Mouse (Mus musculus) retina, embryonic 14.5 days (tissue): ENCODE results near the gene Rnf4.

Experiments used
- DNase-seq: peaks from one replicate; pipeline ENCODE4 v3.0.0-alpha.2; 2015; ENCODE audit warnings: low spot score

The Rnf4 gene

DNA sequence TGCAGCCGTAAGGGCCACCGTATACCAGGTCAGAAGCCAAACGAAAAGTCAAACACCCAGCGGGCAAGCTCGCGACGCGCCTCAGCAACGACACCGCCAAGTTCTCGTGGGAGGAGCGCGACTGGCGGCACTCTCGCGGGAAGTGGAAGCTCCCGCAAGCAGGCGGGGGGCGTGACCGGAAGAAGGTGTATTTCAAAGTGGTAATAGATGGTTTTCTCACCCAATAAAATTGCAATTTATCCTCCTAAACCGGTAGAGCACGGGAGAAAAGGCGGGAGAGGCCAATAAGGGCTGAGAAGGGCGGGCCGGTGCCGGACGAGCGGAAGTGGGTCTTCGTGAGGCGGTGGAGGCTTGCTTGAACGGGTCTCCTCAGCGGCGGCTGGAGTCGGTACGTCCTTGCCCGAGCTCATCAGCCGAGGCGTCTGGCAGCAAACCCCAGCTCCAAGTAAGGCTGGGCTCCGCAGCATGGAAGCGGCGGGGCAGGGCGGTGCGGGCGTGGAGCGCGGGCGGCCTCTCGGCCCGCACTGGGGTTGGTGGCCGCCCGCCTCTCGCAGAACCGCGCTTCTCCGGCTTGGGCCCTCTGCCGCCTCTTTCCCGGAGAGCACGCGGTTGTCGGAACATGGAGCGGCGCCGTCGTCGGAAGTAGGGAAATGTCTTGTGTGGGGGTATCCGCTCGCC is at the start of gene Rnf4:
Gene Rnf4, plus strand, starts transcription at position 193 of the 678 bp plus-strand sequence.
- peak; percentile 99 for DNase-seq

DNA sequence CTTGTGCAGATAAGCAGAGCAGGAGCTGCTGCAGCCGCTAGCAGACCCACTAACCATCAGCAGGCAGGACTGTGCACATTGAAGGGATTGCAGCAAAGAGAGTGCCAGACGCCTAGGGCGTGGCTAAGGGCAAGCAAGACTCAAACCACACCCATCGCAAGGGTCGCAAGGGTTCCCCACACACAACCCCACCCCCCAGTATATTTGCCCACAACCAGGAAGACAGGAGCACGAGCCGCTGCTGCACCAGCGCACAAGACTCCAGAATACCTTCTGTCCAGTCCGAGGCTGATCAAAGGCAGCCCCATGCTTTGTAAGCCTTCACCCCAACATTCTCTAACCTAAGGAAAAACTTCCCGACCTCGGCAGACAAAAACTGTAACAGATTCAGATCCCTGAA is 49.6 kb upstream of the Rnf4 start:
- DNase-seq: peak; percentile 22

DNA sequence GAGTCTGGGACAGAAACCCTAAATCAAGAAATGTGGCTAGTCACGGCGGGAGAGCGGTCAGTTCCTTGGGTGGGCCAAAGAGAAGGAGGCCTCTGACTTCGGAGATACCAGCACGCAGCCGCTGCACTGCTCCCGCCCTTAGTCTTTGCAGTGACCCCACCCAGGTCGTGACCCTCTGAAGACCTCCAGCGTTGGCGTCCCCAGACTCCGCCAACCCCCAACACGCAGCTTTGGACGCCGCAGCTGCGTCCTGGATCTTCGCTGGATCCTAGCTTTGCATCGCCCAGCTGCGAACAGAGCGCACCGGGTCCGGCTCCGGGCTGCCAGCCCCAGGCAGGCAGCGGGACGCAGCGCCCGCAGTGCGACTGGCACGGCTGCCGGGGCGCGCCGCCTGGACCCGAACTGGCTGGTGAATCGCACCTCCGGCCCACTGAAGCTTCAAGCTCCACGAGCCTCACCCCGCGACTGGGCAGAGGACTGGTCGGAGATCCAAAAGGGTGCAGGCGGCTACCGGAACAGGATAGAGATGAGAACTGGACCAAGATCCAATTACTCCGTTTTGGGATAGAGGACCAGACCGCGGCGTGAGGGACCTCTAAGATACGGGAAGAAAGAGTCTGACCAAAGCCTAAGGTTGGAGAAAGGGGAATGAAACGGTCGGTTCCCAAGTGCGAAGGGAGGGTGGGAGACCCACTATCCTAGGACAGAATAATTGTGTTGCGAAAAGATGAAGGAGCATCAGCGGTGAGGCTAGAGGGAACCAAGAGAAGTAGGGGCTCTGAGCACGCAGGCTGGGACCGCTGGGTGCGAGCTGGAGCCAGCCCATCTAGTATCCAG is 48.9 kb upstream of the Rnf4 start:
- peak; percentile 51 for DNase-seq

DNA sequence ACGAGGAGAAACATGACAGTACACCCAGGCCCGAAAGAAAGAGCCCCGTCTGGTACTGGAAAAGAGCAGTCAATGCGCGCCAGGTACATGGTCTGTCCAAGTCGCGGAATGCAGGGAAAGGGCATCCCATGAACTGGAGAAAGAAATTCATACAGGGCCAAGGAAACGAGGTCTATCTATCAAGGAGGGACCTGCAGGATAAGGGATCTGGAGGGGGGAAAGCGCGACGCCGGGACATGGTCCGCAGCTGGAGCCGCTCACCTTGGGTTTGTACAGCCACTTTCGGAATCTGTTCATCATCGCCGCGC is 48.3 kb upstream of the Rnf4 start:
- no peak for DNase-seq

DNA sequence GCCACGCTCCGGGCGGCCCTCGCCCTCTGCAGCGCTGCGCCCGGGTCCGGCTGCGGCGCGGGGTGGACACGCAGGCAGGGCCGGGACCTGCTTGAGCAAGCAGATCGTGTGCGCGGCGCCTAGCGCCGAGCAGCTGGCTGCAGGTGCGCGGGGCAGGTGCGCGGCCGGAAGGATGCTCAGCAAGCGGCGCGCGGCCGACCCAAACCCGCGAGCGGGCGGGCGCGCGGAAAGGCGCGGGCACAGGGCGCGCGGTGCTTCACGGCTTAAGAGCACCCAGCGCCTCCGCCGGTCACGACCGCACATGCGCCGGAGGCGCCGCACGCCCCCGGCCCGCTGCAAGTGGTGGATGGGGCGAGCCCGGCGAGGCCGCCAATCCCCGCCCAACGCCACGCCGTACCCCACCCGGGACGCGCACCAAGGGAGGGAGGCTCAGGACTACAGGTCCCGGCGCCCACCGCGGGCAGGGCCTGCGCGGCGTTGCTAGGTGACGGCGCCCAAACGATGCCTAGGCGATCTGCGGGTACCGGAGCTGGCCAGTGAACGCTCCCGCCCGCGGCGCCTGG is 47.9 kb upstream of the Rnf4 start, which contains the start of the genes Zfyve28 and Cfap99:
Gene Zfyve28, minus strand, starts transcription at position 296 of the 563 bp plus-strand sequence.
Gene Cfap99, plus strand, starts transcription at position 447 of the 563 bp plus-strand sequence.
- peak; percentile 94 for DNase-seq

DNA sequence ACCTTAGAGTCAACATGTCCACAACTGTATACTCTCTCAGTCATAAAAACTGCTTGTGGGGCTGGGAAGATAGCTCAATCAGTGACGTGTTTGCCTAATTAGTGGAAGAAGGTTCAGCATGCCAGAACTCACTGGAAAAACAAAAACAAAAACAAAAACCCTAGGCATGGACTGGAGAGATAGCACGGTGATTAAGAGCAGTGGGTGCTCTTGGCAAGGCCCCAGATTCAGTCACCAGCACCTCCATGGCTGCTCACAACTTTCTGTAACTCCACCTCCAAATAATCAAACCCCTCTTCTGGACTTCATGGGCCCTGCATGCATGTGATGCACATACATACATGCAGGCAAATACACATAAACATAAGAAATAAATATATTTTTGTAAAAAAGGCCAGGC is 46.8 kb upstream of the Rnf4 start:
- no peak for DNase-seq

DNA sequence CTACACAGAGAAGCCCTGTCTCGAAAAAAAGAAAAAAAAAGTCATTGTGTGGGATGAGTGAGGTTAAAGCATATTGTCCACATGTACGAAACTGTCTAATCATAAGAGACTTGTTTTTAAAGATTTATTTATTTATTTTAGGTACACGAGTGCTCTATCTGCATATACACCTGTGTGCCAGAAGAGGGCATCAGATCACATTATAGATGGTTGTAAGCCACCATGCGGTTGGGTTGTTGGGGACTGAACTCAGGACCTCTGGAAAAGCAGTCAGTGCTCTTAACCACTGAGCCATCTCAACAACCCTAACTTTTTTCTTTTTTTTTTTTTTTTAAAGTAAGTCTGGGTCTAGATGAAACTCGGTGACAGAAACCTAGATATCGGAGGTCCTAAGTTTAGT is 42.7 kb upstream of the Rnf4 start:
- DNase-seq: peak; percentile 6

DNA sequence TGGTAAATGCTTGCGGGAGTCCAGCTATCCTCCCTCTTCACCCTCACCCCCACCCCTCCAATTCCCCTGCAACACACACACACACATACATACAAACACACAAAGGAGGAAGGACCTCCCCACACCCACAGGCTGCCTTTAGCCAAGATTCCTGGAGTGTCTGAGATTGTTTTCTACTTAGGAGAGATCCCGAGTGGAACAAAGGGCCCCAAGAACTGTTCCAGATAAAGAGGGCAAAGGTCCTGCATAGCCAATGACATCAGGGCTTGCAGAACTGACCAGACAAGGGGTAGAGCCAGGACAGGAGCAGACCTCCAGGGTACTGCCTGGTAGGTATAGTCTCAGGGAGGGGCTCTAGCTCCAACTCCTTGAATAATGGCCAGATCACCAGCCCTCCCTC is 41.4 kb upstream of the Rnf4 start:
- no peak for DNase-seq

DNA sequence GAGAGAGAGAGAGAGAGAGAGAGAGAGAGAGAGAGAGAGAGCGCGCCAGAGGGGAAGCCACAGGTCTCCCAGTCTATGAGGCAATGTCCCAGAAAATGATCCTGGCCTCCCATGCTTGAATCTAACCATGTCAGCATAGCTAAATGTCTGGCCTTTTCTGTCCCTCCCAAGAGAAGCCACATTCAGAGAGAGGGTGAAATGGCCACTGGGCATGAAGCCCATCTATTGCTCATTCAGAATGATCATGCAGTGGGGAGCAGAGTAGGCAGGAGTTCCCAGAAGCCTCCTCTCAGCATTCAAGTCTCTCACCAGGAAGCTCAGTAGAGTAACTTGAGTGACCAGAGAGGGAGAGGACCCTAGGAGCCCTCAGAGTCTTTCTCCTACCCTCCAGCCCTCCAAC is 40.9 kb upstream of the Rnf4 start:
- DNase-seq: no peak

DNA sequence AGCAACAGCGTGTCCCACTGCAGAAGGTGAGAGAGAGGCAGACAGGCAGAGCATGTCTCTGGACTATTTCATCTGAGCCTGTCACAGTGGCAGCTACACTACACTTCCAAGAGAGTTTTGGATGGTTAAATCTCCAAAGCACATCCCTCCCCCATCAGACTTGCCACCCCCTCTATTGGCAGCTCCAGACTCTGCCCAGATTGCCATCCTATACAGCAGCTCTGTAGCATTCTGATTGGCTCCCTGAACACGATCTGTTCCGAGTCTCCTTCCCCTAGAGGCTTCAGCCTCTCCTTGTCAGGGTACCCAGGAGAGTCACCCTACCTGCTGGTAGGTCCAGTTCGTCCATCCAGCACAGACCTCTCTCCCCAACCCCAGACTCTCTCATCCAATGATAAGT is 38.0 kb upstream of the Rnf4 start:
- no peak for DNase-seq

DNA sequence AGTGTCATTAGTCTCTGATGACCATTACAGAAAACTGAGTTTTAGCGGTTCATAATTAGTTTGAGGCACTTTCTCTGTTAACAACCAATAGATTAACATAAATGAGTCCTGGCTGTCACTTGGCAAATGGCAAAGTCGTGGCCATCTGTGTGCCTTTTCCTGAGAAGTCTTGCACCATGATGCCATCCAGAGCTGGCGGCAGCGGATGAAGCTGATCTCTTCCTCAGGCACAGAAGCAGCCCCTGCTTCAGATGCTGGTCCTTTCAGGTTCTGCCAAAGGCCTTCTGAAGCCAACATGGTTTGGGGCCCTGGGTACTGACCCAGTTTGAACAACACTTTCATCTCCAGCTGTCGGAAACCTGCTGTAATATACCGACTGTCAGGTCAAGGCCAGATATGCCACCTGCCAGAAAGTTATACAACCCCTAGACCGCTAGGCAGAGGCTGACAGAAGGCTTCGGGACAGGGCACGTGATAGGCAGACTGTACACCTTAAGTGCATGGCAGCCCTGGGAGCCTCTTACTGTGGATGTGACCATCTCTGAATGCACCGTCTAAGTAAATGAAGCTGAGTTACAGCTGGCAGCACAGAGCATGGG is 37.1 kb upstream of the Rnf4 start:
- no peak for DNase-seq

DNA sequence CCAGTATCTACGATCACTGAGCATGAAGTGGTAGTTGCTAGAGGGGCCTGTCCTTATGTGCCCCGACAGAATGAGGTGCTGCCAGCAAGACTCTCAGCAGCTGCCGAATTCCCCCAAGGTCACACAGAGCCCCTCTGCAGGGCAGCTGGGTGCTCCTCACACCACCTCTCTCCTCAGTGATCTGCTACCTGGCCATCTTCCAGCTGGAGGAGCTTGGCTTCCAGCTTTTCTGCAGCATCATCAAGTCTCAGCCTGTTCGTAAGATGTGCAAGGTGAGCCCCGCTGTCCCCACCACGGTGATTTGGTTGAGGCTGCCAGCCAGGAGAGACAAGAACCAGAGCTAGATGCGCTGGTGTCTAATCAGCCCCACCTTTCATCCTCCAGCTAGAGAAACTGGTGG is 33.7 kb upstream of the Rnf4 start:
- DNase-seq: no peak

DNA sequence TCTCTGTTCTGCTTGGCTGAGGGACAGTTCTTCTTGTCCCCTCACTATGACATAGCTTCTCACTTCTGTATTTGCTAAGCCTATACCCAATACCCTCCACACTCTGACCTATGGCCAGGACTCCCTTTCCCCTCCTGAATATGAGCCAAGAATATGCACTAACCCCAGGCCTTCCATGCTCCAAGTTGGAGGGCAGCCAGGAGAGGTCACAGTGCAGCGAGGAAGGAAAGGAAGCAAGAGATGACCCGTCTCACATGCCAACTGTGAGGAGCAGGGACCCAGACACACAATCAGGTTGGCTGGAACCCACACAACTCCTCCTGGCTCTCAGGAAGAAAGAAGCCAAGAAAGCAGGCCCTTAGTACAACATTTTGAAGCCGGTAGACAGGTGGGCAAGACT is 27.1 kb upstream of the Rnf4 start:
- DNase-seq: no peak

DNA sequence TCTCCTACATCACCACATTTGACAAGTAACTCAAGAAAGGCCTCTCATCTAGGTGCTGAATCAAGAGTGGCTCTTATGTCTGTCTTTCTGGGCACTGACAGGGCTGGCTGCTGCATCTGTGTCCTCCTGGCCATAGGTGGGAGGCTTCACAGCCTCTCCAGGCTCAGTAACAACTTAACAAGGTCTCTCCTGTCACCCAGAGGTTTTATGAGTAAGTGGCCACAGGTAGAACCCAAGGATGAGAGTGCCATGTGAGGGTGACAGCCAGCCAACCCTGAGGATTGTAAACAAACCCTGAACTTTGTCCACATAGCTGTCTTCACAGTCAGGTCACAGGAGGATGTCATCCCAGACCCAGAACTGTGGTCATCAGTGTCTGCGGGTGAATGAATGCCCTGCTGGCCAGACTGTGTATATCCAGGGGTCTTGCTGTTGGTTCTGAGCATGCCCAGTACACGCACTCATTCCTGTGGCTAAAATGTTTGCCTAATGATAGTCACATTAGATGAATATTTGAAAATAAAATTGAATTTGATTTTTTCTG is 16.5 kb upstream of the Rnf4 start:
- DNase-seq: no peak

DNA sequence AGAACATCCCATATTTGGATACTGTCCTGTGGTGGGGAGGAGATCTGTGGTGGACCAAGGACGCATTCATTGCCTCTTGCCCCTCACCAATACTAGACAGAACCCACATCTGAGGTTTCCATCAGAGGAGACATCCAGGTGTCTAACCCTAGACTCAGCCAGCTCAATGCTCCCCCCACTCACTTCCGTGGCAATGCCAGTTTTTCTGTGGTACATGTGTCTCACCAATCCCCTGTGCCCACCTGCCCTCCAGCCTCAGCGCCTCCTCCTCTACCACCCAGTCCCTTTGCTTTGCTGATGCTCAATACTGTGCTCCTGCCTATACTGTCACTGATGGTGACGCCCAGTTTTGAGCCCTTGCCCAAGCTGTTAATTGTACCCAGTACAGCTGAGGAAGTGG is 14.9 kb upstream of the Rnf4 start:
- no peak for DNase-seq

DNA sequence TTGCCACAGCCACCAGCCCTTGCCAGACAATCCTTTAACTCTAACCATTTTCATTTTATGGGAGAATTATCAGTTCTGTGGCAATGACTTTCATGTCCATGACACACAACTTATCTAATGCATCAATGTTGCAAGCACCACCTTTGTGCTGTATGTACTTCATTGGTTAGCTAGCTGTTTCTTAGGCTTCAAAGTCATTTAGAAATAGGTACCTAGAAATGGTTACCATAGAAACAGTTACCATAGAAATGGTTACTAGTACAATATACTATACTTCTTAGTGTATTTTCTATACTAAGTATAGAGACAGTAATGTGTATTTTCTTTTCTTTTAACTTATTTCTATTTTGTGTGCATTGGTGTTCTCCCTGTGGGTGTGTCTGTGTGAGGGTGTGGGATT is 10.8 kb upstream of the Rnf4 start:
- no peak for DNase-seq

DNA sequence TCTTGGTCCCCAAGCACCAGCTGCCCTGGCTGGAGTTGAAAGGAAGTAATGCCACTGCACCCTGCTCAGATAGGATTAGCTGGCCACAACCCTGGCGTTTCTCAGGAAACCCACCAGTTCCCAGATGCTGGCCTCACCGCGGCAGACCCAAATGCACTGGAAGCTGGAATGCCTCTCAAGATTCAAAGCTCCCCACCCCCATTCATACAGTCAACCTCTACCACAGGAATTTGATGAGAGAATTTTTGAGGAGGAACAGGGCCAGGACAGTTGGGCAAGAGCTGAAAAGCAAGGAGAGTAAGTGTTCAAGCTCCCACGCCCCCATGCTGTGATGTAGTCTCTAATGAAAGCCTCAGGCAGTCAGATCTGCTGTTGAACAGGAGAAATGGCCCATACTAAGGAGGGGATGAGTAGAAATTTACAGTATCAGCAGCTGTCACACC is 9.8 kb upstream of the Rnf4 start:
- peak; percentile 12 for DNase-seq

DNA sequence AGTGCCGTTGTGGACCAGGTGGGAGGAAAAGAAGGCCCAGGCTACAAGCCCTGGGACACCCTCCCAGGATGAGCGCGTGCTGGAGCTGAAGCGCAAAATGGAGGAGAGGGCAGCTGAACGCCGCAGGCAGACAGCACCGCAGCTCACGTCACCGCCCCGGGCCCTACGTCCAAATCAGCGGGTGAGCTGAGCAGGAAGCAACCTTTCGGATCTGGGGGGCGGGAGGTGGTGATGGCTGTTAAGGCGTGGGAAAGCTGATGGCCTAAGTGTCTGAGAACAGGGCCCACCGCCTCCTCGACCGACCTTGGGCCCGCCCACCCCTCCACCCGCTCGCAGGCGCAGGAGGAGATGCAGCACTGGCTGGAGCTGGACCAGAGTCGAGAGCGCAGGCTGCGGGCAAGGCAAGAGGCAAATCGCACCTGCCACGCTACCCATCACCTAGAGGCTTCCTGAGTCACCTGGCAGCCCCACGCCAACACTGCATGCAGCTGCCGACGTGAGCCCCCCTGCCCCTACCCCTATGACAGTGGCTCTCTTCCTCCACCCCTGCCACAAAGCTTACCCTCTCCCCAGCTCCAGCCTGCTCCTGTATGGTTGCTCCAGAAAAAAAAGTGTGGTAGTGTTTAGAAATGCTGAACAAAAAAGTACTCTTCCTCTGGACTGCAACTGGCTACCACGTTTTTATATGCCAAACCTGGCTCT is 9.1 kb upstream of the Rnf4 start:
- DNase-seq: peak; percentile 37

DNA sequence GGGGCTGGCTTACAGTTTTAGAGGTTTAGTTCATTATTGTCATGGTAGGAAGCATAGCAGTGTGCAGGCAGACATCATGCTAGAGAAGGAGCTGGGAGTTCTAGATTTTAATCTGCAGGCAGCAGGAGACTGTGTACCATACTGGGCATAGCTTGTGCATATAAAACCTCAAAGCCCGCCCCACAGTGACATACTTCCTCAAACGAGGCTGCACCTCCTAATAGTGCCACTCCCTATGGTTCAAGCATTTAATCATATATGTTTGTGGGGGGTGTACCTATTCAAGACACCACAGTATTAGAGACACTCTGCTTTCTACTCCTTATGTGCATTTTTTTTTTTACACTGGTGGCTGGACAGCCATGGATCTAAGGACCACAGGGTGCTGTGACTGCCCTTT is 6.0 kb upstream of the Rnf4 start:
- no peak for DNase-seq

DNA sequence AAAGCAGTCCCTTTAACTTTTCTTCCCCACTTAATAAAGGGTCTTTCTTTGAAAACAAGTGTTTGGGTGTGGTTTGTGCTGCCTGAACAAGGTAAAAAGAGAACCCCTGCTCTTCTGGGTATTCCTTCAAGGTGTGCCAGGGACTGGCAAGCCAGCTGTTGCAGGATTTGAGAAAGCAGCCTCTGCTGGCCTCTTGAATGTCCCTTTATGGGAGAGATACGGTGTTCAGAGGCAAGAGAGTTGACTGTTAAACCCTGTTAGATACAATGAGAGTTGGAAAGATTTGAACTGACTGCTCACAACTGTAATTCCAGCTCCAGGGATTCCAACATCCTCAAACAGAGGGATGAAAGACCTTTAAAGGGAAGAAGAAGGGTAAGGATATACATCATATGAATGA is 2.0 kb upstream of the Rnf4 start:
- DNase-seq: no peak

DNA sequence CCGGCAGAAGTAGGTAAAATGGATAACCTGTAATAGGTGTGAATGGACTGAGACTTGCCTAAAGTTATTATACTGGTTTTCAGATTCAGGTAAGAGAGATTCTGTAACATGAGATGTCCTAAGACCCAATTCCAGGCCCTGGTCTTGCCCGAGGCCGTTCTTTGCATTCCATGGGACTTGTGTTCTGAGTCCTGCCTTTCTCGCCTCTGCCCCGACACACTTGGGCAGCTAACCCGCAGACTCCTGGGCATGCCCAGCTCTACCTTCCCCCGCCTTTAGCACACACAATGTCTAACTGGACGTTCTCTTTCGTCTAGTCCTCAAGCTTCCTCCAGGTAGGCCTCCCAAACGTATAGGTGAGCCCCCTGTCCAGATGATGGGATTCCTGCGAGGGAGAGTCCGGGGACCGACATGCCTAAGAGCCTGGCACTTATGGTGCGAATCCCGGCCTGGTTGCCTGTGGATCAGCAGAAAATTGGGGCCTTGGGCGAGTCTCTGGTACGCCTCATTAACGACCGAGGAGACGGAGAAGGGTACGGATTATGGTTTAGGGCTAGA is 471 bp upstream of the Rnf4 start:
- DNase-seq: no peak
